Mouse (Mus musculus) hindbrain, embryonic 15.5 days (tissue): ENCODE data around the gene Slfn8. TPM values are rescaled to one million over a fixed set of nuclear protein-coding genes. Genes with fewer than 3 reads are reported as not detected.

ENCODE experiments used
- ATAC-seq: fragments of 200-750 bp; cut with Nextera tagmentation; 2 replicates; pipeline ENCODE4 v1.8.0; 2017; ENCODE audit warnings: low read depth, moderate number of reproducible peaks, moderate TSS enrichment; ENCODE audit not compliant: low FRiP score
- H3K27ac ChIP-seq: fragments of 300-500 bp; sonication (generic); replicated peaks from 2 replicates; pipeline ENCODE4 v1.5.1; 2015; ENCODE audit warnings: mild to moderate bottlenecking, inconsistent platforms
- H3K27me3 ChIP-seq: fragments of 300-500 bp; sonication (generic); 2 replicates; pipeline ENCODE4 v1.6.1; 2015; ENCODE audit warnings: control low read depth, inconsistent platforms
- H3K36me3 ChIP-seq: fragments of 300-500 bp; sonication (generic); 2 replicates; pipeline ENCODE4 v1.6.1; 2015; ENCODE audit warnings: control low read depth, inconsistent platforms
- H3K4me1 ChIP-seq: fragments of 300-500 bp; sonication (generic); replicated peaks from 2 replicates; pipeline ENCODE4 v1.6.1; 2015; ENCODE audit warnings: control low read depth, inconsistent platforms
- H3K4me2 ChIP-seq: fragments of 300-500 bp; sonication (generic); 2 replicates; pipeline ENCODE4 v1.6.1; 2015; ENCODE audit warnings: moderate library complexity, mild to moderate bottlenecking, inconsistent platforms
- H3K4me3 ChIP-seq: fragments of 300-500 bp; sonication (generic); 2 replicates; pipeline ENCODE4 v1.5.1; 2015; ENCODE audit warnings: mild to moderate bottlenecking, inconsistent platforms
- H3K9ac ChIP-seq: fragments of 300-500 bp; sonication (generic); 2 replicates; pipeline ENCODE4 v1.6.1; 2015; ENCODE audit warnings: inconsistent platforms
- H3K9me3 ChIP-seq: fragments of 300-500 bp; sonication (generic); 2 replicates; pipeline ENCODE4 v1.6.1; 2016; ENCODE audit warnings: control low read depth, inconsistent platforms
- WGBS: fragments of 180-500 bp; shearing (Covaris S2); methylation state at CpG from one replicate; pipeline ENCODE4 v1.1.7; 2015; 5-methylcytosine and 5-hydroxymethylcytosine counted together
- microRNA-seq: library from miRNA; unstranded; fragments of <30 nt; microRNA quantifications from one replicate; pipeline ENCODE4, GENCODE M21; 2016
- polyA plus RNA-seq: library from polyadenylated mRNA; unstranded; fragments of >200 nt; fragmentation: Nextera tagmentation; extraction: Ambion mirVana; gene quantifications from 2 replicates; pipeline ENCODE4 v1.2.1, GENCODE M21; 2015

The Slfn8 gene
- polyA plus RNA-seq, 1 experiment from 2014 or later: 0.25 TPM

- Histone ChIP-seq H3K4me3 (no peak overlapping the region), H3K27ac (no peak overlapping the region), H3K4me1 (peaks cover 9% of the 10 kb centered on the region; the same call in 1 of the 2 replicates), H3K4me2 (no peak overlapping the region), H3K27me3 (peaks cover 51% of the 10 kb centered on the region), H3K36me3 (no peaks in the 10 kb centered on the region), H3K9me3 (no peaks in the 10 kb centered on the region), H3K9ac (no peak overlapping the region)
- WGBS: 74% methylated on average over 9 of the region's 9 CpGs
- no peak for ATAC-seq
Measured at GRCm38 (mm10) chr11:82952612-82953542, 67.7 kb downstream of the Slfn8 start.

Small RNA genes lying within 50 kb of the gene (microRNA-seq; reads per million reads assigned to microRNA genes)
- not detected for gene Gm27598
- not detected for gene Mir7679

Other genes starting within 250 kb of the Slfn8 start
- 22.5 and 22.6 TPM in 2 replicates for gene Lig3, start 239.7 kb downstream of the Slfn8 start, polyA plus RNA-seq
- gene Rffl, start 149.6 kb downstream of the Slfn8 start, polyA plus RNA-seq: 4.1 and 4.2 TPM in 2 replicates
- gene Rad51d, start 130.2 kb downstream of the Slfn8 start, polyA plus RNA-seq: 10.7 and 12.3 TPM in 2 replicates
- gene Fndc8, start 128.7 kb downstream of the Slfn8 start, polyA plus RNA-seq: 0.82 and 0.98 TPM in 2 replicates
- gene Nle1, start 112.4 kb downstream of the Slfn8 start, polyA plus RNA-seq: 33.1 and 34.4 TPM in 2 replicates
- 1.0 and 1.5 TPM in 2 replicates for gene Unc45b, start 110.3 kb downstream of the Slfn8 start, polyA plus RNA-seq
- gene Slfn5, start 69.5 kb downstream of the Slfn8 start, polyA plus RNA-seq: 1.5 and 1.9 TPM in 2 replicates
- gene Slfn9, start 29.0 kb downstream of the Slfn8 start, polyA plus RNA-seq: 2.6 and 3.6 TPM in 2 replicates
- 1.6 and 2.2 TPM in 2 replicates for gene Slfn2, start 44.3 kb upstream of the Slfn8 start, polyA plus RNA-seq
- 0.60 TPM in 1 of 2 replicates, not detected in the other for gene Slfn1, start 96.0 kb upstream of the Slfn8 start, polyA plus RNA-seq
- 0.39 TPM in 1 of 2 replicates, not detected in the other for gene Slfn4, start 154.4 kb upstream of the Slfn8 start, polyA plus RNA-seq
- 0.10 and 0.31 TPM in 2 replicates for gene Slfn3, start 170.5 kb upstream of the Slfn8 start, polyA plus RNA-seq